Mouse (Mus musculus): ENCODE data around the gene Ikbkg.
"Not testable (repeated sequence)": the region's sequence is repeated elsewhere in the genome, so short reads cannot be mapped to it uniquely, and the experiment has no call there.

Gene Ikbkg

GRCm38 (mm10) chrX:74451157-74451912 lies 58.2 kb downstream of the Ikbkg start:
- no peak for DNase-seq (ENCODE audit: low spot score)

GRCm38 (mm10) chrX:74452773-74453172 lies 59.7 kb downstream of the Ikbkg start:
- peak; percentile 56 for DNase-seq (ENCODE audit: low spot score)

- not testable (repeated sequence) for DNase-seq (ENCODE audit: low spot score)
Measured at GRCm38 (mm10) chrX:74481349-74481885, 88.3 kb downstream of the Ikbkg start, which contains the start of gene Gm6880. TSS of gene Gm6880 (minus strand) at chrX:74481399.

- no peak for DNase-seq (ENCODE audit: low spot score)
Measured at GRCm38 (mm10) chrX:74497131-74497530, 104.0 kb downstream of the Ikbkg start.
